Mouse (Mus musculus): Measurements from ENCODE around the gene Tmem136. TPM values are rescaled to one million over a fixed set of nuclear protein-coding genes. Genes with fewer than 3 reads are reported as not detected.

Gene Tmem136
- polyA plus RNA-seq, 1 experiment from 2014 or later: 7.8 TPM

DNA sequence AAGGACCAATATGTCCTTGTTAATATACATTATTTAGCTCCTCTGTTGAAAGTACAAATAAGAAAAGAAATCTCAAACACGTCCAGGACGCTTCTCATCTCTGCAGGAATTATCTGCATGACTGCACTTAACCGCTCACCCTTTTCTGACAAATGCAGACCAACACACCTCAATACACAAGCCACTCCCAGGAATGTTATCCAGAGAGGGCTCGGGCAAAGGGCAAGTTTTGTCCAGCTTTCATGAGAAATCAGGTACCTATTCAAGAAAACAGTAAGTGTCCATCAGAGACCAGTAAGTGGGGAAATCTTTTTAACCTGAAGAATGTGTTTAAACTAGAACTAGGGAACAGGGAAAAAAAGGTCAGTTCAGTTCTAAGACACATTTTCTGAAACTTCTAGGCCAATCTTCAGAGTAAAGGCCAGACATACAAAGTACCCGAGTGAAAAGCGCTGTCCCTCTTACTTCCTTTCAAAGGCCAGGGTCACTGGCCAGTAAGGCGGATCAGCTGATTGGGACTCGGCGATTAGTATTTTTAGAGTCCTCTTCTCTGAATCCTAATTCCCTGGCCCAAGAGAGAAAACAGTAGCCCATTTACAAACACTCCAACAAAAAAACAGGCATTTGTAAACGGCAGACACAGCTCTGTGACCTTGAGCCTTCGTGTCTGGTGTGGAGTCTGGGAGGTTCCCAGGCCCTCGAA lies 788 bp downstream of the Tmem136 start:
- H3K4me3 ChIP-seq (ENCODE audit: low read depth, low read length): peak overlapping the region; percentile 78
- no peaks in the 10 kb centered on the region for H3K9me3 ChIP-seq (ENCODE audit: control insufficient read depth, low read length)
- no peaks in the 10 kb centered on the region for H3K27me3 ChIP-seq (replicated peaks; ENCODE audit: control insufficient read depth, insufficient read depth, low read length)
- 27% methylated on average over 12 of the region's 12 CpGs for WGBS
- peaks cover 10% of the 10 kb centered on the region for H3K4me1 ChIP-seq (ENCODE audit: control insufficient read depth, insufficient read depth, low read length)
- no peak overlapping the region for H3K27ac ChIP-seq (replicated peaks; ENCODE audit: low read depth, low read length)
- peaks cover 13% of the 10 kb centered on the region for H3K36me3 ChIP-seq (ENCODE audit: control insufficient read depth, insufficient read depth, low read length)
- peak overlapping the region; percentile 84 for H3K9ac ChIP-seq (ENCODE audit: low read depth, low read length)
- ATAC-seq (ENCODE audit: low read depth): no peak
- DNase-seq (ENCODE audit: low spot score): no peak
- peak overlapping the region; percentile 79 for H3K4me2 ChIP-seq (ENCODE audit: low read depth, low read length)

DNA sequence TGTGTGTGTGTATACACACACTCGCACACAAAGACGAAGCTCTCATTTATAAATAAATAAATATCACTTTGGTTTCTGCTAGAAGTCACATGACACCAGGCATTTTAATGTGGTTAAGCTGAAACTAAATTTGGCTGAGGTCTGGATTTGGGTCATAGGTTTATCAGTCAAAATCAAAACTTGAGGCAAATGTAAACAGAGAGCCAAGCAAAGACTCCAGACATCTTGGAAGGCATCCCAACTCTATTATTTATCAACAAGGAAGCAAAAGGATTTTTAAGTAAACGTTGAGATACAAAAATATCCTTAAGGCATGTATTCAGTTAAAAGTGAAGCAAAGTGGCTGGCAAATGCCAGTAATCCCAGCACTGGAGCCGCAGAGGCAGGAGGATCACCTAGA lies 1.5 kb downstream of the Tmem136 start:
- H3K4me1 ChIP-seq (ENCODE audit: control insufficient read depth, insufficient read depth, low read length): peaks cover 10% of the 10 kb centered on the region
- no peaks in the 10 kb centered on the region for H3K27me3 ChIP-seq (replicated peaks; ENCODE audit: control insufficient read depth, insufficient read depth, low read length)
- H3K9ac ChIP-seq (ENCODE audit: low read depth, low read length): no peak overlapping the region
- WGBS: 77% methylated on average over 4 of the region's 4 CpGs
- no peaks in the 10 kb centered on the region for H3K9me3 ChIP-seq (ENCODE audit: control insufficient read depth, low read length)
- H3K27ac ChIP-seq (replicated peaks; ENCODE audit: low read depth, low read length): no peak overlapping the region
- no peak overlapping the region for H3K4me2 ChIP-seq (ENCODE audit: low read depth, low read length)
- ATAC-seq (ENCODE audit: low read depth) (no peak), DNase-seq (ENCODE audit: low spot score) (peak; percentile 28)
- no peak overlapping the region for H3K4me3 ChIP-seq (ENCODE audit: low read depth, low read length)
- peaks cover 15% of the 10 kb centered on the region for H3K36me3 ChIP-seq (ENCODE audit: control insufficient read depth, insufficient read depth, low read length)

DNA sequence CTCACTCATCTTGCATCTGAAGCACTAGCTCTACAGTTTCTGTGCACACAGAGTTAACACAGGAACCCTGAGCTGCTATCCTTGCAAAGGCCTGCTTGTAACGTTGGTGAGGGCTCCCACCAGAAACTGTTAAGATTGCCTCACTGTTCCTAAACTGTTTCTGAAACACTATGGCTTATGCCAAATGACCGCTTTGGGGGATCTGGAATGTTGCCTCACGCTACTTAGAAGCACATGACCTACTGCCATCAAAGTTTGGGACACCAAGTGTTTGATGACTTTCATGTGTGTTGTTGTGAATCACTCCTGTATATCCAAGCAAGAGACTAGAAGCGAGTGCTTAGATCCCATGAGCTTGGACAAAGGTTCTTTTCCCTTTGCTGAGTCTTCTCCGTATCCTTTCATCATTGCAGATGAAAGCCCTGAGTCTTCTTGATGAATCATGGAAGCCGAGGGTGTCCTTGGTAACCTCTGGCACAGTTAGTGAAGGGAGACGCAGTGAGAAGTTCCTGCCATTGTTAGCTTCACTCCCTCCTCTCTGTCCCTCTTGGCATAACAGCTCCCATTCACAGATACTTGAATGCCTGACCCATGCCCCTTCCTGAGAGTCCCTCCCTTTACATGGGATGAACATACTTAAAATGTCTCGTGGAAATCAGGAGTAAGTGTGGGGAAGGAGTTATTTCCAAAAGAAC lies 5.9 kb downstream of the Tmem136 start:
- no peaks in the 10 kb centered on the region for H3K27me3 ChIP-seq (replicated peaks; ENCODE audit: control insufficient read depth, insufficient read depth, low read length)
- ATAC-seq (ENCODE audit: low read depth) (no peak), DNase-seq (ENCODE audit: low spot score) (no peak)
- peaks cover 13% of the 10 kb centered on the region for H3K4me1 ChIP-seq (ENCODE audit: control insufficient read depth, insufficient read depth, low read length)
- H3K9me3 ChIP-seq (ENCODE audit: control insufficient read depth, low read length): no peaks in the 10 kb centered on the region
- H3K4me3 ChIP-seq (ENCODE audit: low read depth, low read length): no peak overlapping the region
- no peak overlapping the region for H3K27ac ChIP-seq (replicated peaks; ENCODE audit: low read depth, low read length)
- H3K4me2 ChIP-seq (ENCODE audit: low read depth, low read length): no peak overlapping the region
- H3K9ac ChIP-seq (ENCODE audit: low read depth, low read length): no peak overlapping the region
- WGBS: 86% methylated on average over 8 of the region's 8 CpGs
- peaks cover 15% of the 10 kb centered on the region for H3K36me3 ChIP-seq (ENCODE audit: control insufficient read depth, insufficient read depth, low read length)

DNA sequence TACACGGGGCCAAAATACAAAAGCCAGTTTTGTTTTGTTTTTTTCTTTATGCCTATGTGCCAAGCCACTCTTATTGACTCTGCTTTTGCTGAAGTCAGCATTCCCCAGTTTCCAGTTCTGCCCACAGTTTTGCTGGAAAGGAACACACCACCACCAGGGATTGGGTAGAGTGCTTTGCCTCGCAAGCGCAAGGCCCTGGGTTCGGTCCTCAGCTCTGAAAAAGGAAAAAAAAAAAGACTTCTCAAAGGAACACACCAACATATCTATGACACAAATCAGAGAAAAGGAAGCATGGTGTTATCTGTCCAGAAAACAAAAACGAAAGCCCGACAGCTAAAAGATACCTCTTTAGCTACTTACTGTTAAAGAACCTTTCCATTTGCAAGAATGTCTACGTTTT lies 7.2 kb downstream of the Tmem136 start:
- DNase-seq (ENCODE audit: low spot score) (no peak), ATAC-seq (ENCODE audit: low read depth) (no peak)
- WGBS: 82% methylated on average over 7 of the region's 7 CpGs
- H3K9me3 ChIP-seq (ENCODE audit: control insufficient read depth, low read length): no peaks in the 10 kb centered on the region
- H3K4me2 ChIP-seq (ENCODE audit: low read depth, low read length): no peak overlapping the region
- H3K27ac ChIP-seq (replicated peaks; ENCODE audit: low read depth, low read length): no peak overlapping the region
- no peak overlapping the region for H3K9ac ChIP-seq (ENCODE audit: low read depth, low read length)
- H3K36me3 ChIP-seq (ENCODE audit: control insufficient read depth, insufficient read depth, low read length): peaks cover 15% of the 10 kb centered on the region
- no peak overlapping the region for H3K4me3 ChIP-seq (ENCODE audit: low read depth, low read length)
- peaks cover 7% of the 10 kb centered on the region; the same call in 1 of the 2 replicates for H3K4me1 ChIP-seq (ENCODE audit: control insufficient read depth, insufficient read depth, low read length)
- H3K27me3 ChIP-seq (replicated peaks; ENCODE audit: control insufficient read depth, insufficient read depth, low read length): no peaks in the 10 kb centered on the region

DNA sequence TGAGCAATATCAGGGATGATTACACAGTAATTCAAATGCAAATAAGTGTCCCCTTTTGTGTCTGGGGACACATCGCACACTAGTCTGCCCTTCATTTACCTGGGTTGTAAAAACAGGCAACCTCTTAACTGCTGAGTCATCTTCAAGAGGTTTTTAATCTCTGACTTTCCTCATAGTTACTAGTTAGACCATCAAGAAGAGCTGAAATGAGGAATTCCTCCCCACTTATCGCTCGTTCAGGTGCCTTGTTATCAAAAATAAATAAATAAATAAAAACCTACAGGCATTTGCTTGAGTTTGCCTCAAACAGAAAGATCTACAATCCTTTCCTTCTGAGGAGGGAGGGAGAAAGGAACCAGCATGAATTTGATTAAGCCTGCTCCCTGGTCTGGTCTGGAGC lies 7.6 kb downstream of the Tmem136 start:
- no peak overlapping the region for H3K27ac ChIP-seq (replicated peaks; ENCODE audit: low read depth, low read length)
- peaks cover 15% of the 10 kb centered on the region for H3K36me3 ChIP-seq (ENCODE audit: control insufficient read depth, insufficient read depth, low read length)
- no peaks in the 10 kb centered on the region for H3K9me3 ChIP-seq (ENCODE audit: control insufficient read depth, low read length)
- H3K9ac ChIP-seq (ENCODE audit: low read depth, low read length): no peak overlapping the region
- peaks cover 7% of the 10 kb centered on the region; the same call in 1 of the 2 replicates for H3K4me1 ChIP-seq (ENCODE audit: control insufficient read depth, insufficient read depth, low read length)
- no peaks in the 10 kb centered on the region for H3K27me3 ChIP-seq (replicated peaks; ENCODE audit: control insufficient read depth, insufficient read depth, low read length)
- DNase-seq (ENCODE audit: low spot score) (no peak), ATAC-seq (ENCODE audit: low read depth) (no peak)
- 90% methylated on average over 3 of the region's 3 CpGs for WGBS
- H3K4me2 ChIP-seq (ENCODE audit: low read depth, low read length): no peak overlapping the region
- H3K4me3 ChIP-seq (ENCODE audit: low read depth, low read length): no peak overlapping the region

DNA sequence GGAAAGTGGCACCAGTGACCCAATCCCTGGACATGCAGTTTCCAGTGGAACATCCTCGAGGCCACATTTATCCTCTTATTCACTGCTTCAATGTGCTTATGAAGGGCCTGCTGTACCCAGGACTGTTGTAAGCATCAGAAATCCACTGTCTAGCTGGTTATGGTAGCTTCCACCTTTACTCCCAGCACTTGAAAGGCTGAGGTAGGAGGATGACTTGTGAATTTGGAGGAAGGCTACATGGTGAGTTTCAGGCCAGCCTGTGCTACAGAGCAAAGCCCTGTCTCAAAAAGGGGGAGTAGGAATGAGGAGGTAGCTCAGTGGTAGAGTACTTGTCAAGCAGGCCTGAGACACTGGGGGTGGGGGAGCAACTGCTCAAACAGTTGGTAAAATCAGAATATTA lies 8.3 kb downstream of the Tmem136 start:
- Histone ChIP-seq H3K4me1 (ENCODE audit: control insufficient read depth, insufficient read depth, low read length) (peaks cover 12% of the 10 kb centered on the region; the same call in 1 of the 2 replicates), H3K4me2 (ENCODE audit: low read depth, low read length) (no peak overlapping the region), H3K27me3 (replicated peaks; ENCODE audit: control insufficient read depth, insufficient read depth, low read length) (no peaks in the 10 kb centered on the region), H3K9ac (ENCODE audit: low read depth, low read length) (no peak overlapping the region), H3K27ac (replicated peaks; ENCODE audit: low read depth, low read length) (no peak overlapping the region), H3K4me3 (ENCODE audit: low read depth, low read length) (no peak overlapping the region), H3K9me3 (ENCODE audit: control insufficient read depth, low read length) (no peaks in the 10 kb centered on the region), H3K36me3 (ENCODE audit: control insufficient read depth, insufficient read depth, low read length) (peaks cover 15% of the 10 kb centered on the region)
- no peak for DNase-seq (ENCODE audit: low spot score)
- no peak for ATAC-seq (ENCODE audit: low read depth)
- 82% methylated on average over 1 of the region's 1 CpGs for WGBS

DNA sequence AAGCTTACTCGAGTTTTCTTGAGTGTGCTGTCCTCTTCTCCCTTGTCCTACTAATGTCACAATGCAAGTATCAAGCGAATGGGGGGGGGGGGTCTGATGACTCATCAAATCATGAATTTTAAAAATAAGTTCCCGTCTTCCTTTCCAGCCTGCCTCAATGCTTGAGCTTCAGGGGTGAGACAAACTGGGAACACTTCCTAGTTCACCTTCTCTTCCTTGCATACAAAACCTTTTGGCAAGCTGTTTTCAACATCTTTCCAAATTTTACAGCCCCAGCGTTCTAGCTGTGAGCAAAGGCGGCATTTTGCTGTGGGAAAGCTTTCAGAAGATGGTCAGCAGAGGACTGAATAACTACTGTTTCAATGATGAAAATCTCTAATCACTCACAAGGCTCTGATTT lies 8.8 kb downstream of the Tmem136 start:
- no peak overlapping the region for H3K27ac ChIP-seq (replicated peaks; ENCODE audit: low read depth, low read length)
- H3K4me1 ChIP-seq (ENCODE audit: control insufficient read depth, insufficient read depth, low read length): peaks cover 16% of the 10 kb centered on the region; the same call in 1 of the 2 replicates
- no peaks in the 10 kb centered on the region for H3K27me3 ChIP-seq (replicated peaks; ENCODE audit: control insufficient read depth, insufficient read depth, low read length)
- WGBS: 59% methylated on average over 5 of the region's 5 CpGs
- H3K36me3 ChIP-seq (ENCODE audit: control insufficient read depth, insufficient read depth, low read length): peaks cover 15% of the 10 kb centered on the region
- ATAC-seq (ENCODE audit: low read depth) (no peak), DNase-seq (ENCODE audit: low spot score) (no peak)
- no peaks in the 10 kb centered on the region for H3K9me3 ChIP-seq (ENCODE audit: control insufficient read depth, low read length)
- no peak overlapping the region for H3K9ac ChIP-seq (ENCODE audit: low read depth, low read length)
- peak overlapping the region; percentile 83 for H3K4me2 ChIP-seq (ENCODE audit: low read depth, low read length)
- H3K4me3 ChIP-seq (ENCODE audit: low read depth, low read length): peak overlapping the region; percentile 78; the same call in 1 of the 2 replicates

DNA sequence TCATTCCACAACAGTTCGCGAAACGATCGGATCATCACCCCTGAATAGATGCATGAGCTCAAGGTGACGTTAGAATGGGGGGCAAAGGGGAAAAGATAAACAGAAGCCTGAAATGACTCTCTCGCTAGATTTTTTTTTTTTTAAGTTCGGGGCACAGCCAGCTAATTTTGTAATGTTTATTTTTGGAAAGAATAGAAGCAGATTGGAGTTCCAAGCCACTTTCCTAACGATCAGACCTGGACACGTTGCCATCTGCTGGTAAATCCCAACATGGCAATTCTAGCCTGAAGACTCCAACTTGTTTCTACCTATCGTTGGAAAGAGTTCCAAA lies 9.2 kb downstream of the Tmem136 start, which contains the start of gene Arhgef12:
Gene Arhgef12, minus strand, starts transcription at position 53 of the 331 bp plus-strand sequence.
- no peak for ATAC-seq (ENCODE audit: low read depth)
- Histone ChIP-seq H3K4me1 (ENCODE audit: control insufficient read depth, insufficient read depth, low read length) (peaks cover 16% of the 10 kb centered on the region), H3K36me3 (ENCODE audit: control insufficient read depth, insufficient read depth, low read length) (peaks cover 15% of the 10 kb centered on the region), H3K27me3 (replicated peaks; ENCODE audit: control insufficient read depth, insufficient read depth, low read length) (no peaks in the 10 kb centered on the region), H3K4me3 (ENCODE audit: low read depth, low read length) (peak within 1 kb of the TSS; percentile 78), H3K27ac (replicated peaks; ENCODE audit: low read depth, low read length) (peak within 1 kb of the TSS; percentile 96), H3K4me2 (ENCODE audit: low read depth, low read length) (peak within 1 kb of the TSS; percentile 83), H3K9me3 (ENCODE audit: control insufficient read depth, low read length) (no peaks in the 10 kb centered on the region), H3K9ac (ENCODE audit: low read depth, low read length) (peak within 1 kb of the TSS; percentile 96)
- WGBS: 26% methylated on average over 10 of the region's 10 CpGs
- DNase-seq (ENCODE audit: low spot score): peak; percentile 88

Measured in embryonic facial prominence, embryonic 14.5 days (tissue).